8 mouse cellular contexts compared by ENCODE assay signal in genomic region chr2:33207069-33207468, GRCm38 (mm10). TPM values are rescaled to one million over a fixed set of nuclear protein-coding genes. Genes with fewer than 3 reads are reported as not detected.
A peak's percentile ranks its signal among the peaks of the same experiment; 100 is the strongest.
DNase-seq lines count a peak whose midpoint lies in the region; ATAC-seq and TF ChIP-seq lines count a peak whose summit lies in the region.
"Had no signal": no experiment of that assay in that cellular context is flagged by ENCODE, and none has a peak within 500 bp of the region (broad histone marks: within the 10 kb centered on the region; RNA-seq: fewer than 3 reads in every experiment).

No protein-coding gene starts in this region.

- peaks cover 17% of the 10 kb centered on the region for H3K4me1 ChIP-seq in stomach, embryonic 14.5 days (ENCODE audit: control insufficient read depth, insufficient read depth, low read length)
- H3K4me1 ChIP-seq in stomach, postnatal 0 days (replicated peaks; ENCODE audit: control insufficient read depth, insufficient read depth), result 0 out of 2 replicates have a peak, but pooled peaks cover 4% of the 10 kb centered on the region
- peaks cover 67% of the 10 kb centered on the region for H3K4me1 ChIP-seq in heart, embryonic 13.5 days
- peaks cover 23% of the 10 kb centered on the region for H3K4me1 ChIP-seq in kidney, adult 2 months (ENCODE audit: control insufficient read depth, insufficient read depth, low read length)
- peaks cover 37% of the 10 kb centered on the region for H3K4me1 ChIP-seq in stomach, embryonic 15.5 days
- H3K4me1 ChIP-seq in liver, postnatal 0 days (ENCODE audit: insufficient read depth), result peaks cover 13% of the 10 kb centered on the region

- TF ChIP-seq CTCF in stomach, postnatal 0 days (IDR thresholded peaks at IDR 0.05; ENCODE audit: low read depth), result no peak
- TF ChIP-seq CTCF in kidney, adult 2 months (conservative IDR thresholded peaks at IDR 0.05; ENCODE audit: insufficient read depth, insufficient read length, low read depth, low read length), result no peak
- TF ChIP-seq CTCF in liver, postnatal 0 days (IDR thresholded peaks at IDR 0.05; ENCODE audit: low read depth), result no peak

- H3K4me3 ChIP-seq in stomach, embryonic 14.5 days (ENCODE audit: low read depth, low read length), result no peak overlapping the region
- H3K4me3 ChIP-seq in stomach, postnatal 0 days (ENCODE audit: low read depth, low read length), result no peak overlapping the region
- no peak overlapping the region for H3K4me3 ChIP-seq in heart, embryonic 13.5 days
- H3K4me3 ChIP-seq in kidney, adult 2 months (ENCODE audit: insufficient read depth, low read depth, low read length), result no peak overlapping the region
- H3K4me3 ChIP-seq in stomach, embryonic 15.5 days (replicated peaks), result no peak overlapping the region
- no peak overlapping the region for H3K4me3 ChIP-seq in liver, postnatal 0 days (ENCODE audit: low read depth, low read length)

- H3K27ac ChIP-seq in stomach, embryonic 14.5 days (ENCODE audit: low read length), result peak overlapping the region; percentile 39; the same call in 1 of the 2 replicates
- H3K27ac ChIP-seq in stomach, postnatal 0 days (replicated peaks), result no peak overlapping the region
- H3K27ac ChIP-seq in heart, embryonic 13.5 days (replicated peaks), result peak overlapping the region; percentile 68
- no peak overlapping the region for H3K27ac ChIP-seq in kidney, adult 2 months (ENCODE audit: insufficient read depth, low read depth, low read length)
- peak overlapping the region; percentile 49; the same call in 1 of the 2 replicates for H3K27ac ChIP-seq in stomach, embryonic 15.5 days
- no peak overlapping the region for H3K27ac ChIP-seq in liver, postnatal 0 days (ENCODE audit: low read depth)

- H3K36me3 ChIP-seq in stomach, embryonic 14.5 days (ENCODE audit: control insufficient read depth, insufficient read depth, low read length), result no peaks in the 10 kb centered on the region
- no peaks in the 10 kb centered on the region for H3K36me3 ChIP-seq in stomach, postnatal 0 days (ENCODE audit: control insufficient read depth, insufficient read depth, low read length)
- H3K36me3 ChIP-seq in heart, embryonic 13.5 days, result no peaks in the 10 kb centered on the region
- H3K36me3 ChIP-seq in kidney, adult 2 months (ENCODE audit: control insufficient read depth, insufficient read depth, low read length), result no peaks in the 10 kb centered on the region
- H3K36me3 ChIP-seq in stomach, embryonic 15.5 days, result no peaks in the 10 kb centered on the region
- no peaks in the 10 kb centered on the region for H3K36me3 ChIP-seq in liver, postnatal 0 days (replicated peaks; ENCODE audit: insufficient read depth, low read length)

- no peak for TF ChIP-seq EP300 in stomach, postnatal 0 days (optimal IDR thresholded peaks at IDR 0.05)
- no peak for TF ChIP-seq EP300 in liver, postnatal 0 days (IDR thresholded peaks at IDR 0.05; ENCODE audit: low read depth)

- no peak overlapping the region for H3K9ac ChIP-seq in stomach, embryonic 14.5 days (replicated peaks; ENCODE audit: low read depth, low read length)
- H3K9ac ChIP-seq in stomach, postnatal 0 days (ENCODE audit: low read length), result no peak overlapping the region
- peak overlapping the region; percentile 55 for H3K9ac ChIP-seq in heart, embryonic 13.5 days
- no peak overlapping the region for H3K9ac ChIP-seq in stomach, embryonic 15.5 days
- H3K9ac ChIP-seq in liver, postnatal 0 days (replicated peaks), result no peak overlapping the region

- 30% methylated on average over 4 of the region's 4 CpGs for WGBS in stomach, embryonic 14.5 days
- WGBS in stomach, postnatal 0 days, result 22% methylated on average over 4 of the region's 4 CpGs
- 16% methylated on average over 4 of the region's 4 CpGs for WGBS in heart, embryonic 13.5 days
- 30% methylated on average over 4 of the region's 4 CpGs for WGBS in kidney, adult 2 months
- 33% methylated on average over 4 of the region's 4 CpGs for WGBS in stomach, embryonic 15.5 days
- 58% methylated on average over 4 of the region's 4 CpGs for WGBS in liver, postnatal 0 days (ENCODE audit: insufficient replicate concordance)

- ATAC-seq in stomach, embryonic 14.5 days (ENCODE audit: insufficient number of reproducible peaks, insufficient read depth, low FRiP score, low read depth), result no peak
- no peak for ATAC-seq in stomach, postnatal 0 days (ENCODE audit: low FRiP score, low TSS enrichment)
- no peak for ATAC-seq in heart, embryonic 13.5 days (ENCODE audit: extremely low read depth, insufficient number of reproducible peaks, low FRiP score, low TSS enrichment)
- no peak for ATAC-seq in stomach, embryonic 15.5 days (ENCODE audit: insufficient read depth, low FRiP score, low read depth)
- no peak for ATAC-seq in liver, postnatal 0 days
- ATAC-seq in granulocyte monocyte progenitor cell, adult 5-6 weeks (replicated peaks; ENCODE audit: poor library complexity, severe bottlenecking), result no peak
- ATAC-seq: midbrain, embryonic 16.5 days had no signal

- H3K27me3 ChIP-seq in stomach, embryonic 14.5 days (ENCODE audit: control insufficient read depth, insufficient read depth, low read length), result no peaks in the 10 kb centered on the region
- H3K27me3 ChIP-seq in stomach, postnatal 0 days (ENCODE audit: control insufficient read depth, insufficient read depth, low read length), result no peaks in the 10 kb centered on the region
- H3K27me3 ChIP-seq in heart, embryonic 13.5 days (replicated peaks), result no peaks in the 10 kb centered on the region
- no peaks in the 10 kb centered on the region for H3K27me3 ChIP-seq in kidney, adult 2 months (replicated peaks; ENCODE audit: control insufficient read depth, insufficient read depth, low read length)
- H3K27me3 ChIP-seq in stomach, embryonic 15.5 days (replicated peaks), result no peaks in the 10 kb centered on the region
- H3K27me3 ChIP-seq in liver, postnatal 0 days (ENCODE audit: insufficient read depth, low read length), result no peaks in the 10 kb centered on the region

- no peaks in the 10 kb centered on the region for H3K9me3 ChIP-seq in stomach, embryonic 14.5 days (ENCODE audit: control insufficient read depth, low read depth, low read length)
- H3K9me3 ChIP-seq in stomach, postnatal 0 days (ENCODE audit: control insufficient read depth, low read length), result no peaks in the 10 kb centered on the region
- no peaks in the 10 kb centered on the region for H3K9me3 ChIP-seq in heart, embryonic 13.5 days
- no peaks in the 10 kb centered on the region for H3K9me3 ChIP-seq in stomach, embryonic 15.5 days
- H3K9me3 ChIP-seq in liver, postnatal 0 days (ENCODE audit: low read length), result no peaks in the 10 kb centered on the region

- no peak for TF ChIP-seq POLR2A in kidney, adult 2 months (IDR thresholded peaks at IDR 0.05; ENCODE audit: low read depth, low read length)

- no peak for DNase-seq in stomach, postnatal 0 days (ENCODE audit: low spot score)
- DNase-seq in kidney, adult 2 months, result peak; percentile 81
- DNase-seq in liver, postnatal 0 days, result no peak

- H3K4me2 ChIP-seq in stomach, embryonic 14.5 days (replicated peaks; ENCODE audit: low read depth, low read length), result no peak overlapping the region
- no peak overlapping the region for H3K4me2 ChIP-seq in stomach, postnatal 0 days (replicated peaks; ENCODE audit: low read depth)
- H3K4me2 ChIP-seq in heart, embryonic 13.5 days, result no peak overlapping the region
- H3K4me2 ChIP-seq in stomach, embryonic 15.5 days, result no peak overlapping the region
- H3K4me2 ChIP-seq in liver, postnatal 0 days (ENCODE audit: low read depth, low read length), result no peak overlapping the region

RNA-seq across cellular contexts. Expression of gene Angptl2, which starts 8.8 kb away (rescaled TPM):
- polyA plus RNA-seq in stomach, embryonic 14.5 days (2014; fragmentation: Nextera tagmentation; extraction: Ambion mirVana), result 39.7 and 45.2 TPM in 2 replicates
- 35.3 and 37.3 TPM in 2 replicates for polyA plus RNA-seq in stomach, postnatal 0 days (2015; fragmentation: Nextera tagmentation; extraction: Ambion mirVana)
- 55.4 and 59.0 TPM in 2 replicates for polyA plus RNA-seq in heart, embryonic 13.5 days (2015; fragmentation: Nextera tagmentation; extraction: Ambion mirVana)
- polyA plus RNA-seq in kidney, adult 2 months (2012; rRNA removed), result 90.1 and 93.0 TPM in 2 replicates
- polyA plus RNA-seq in stomach, embryonic 15.5 days (2015; fragmentation: Nextera tagmentation; extraction: Ambion mirVana), result 44.8 and 45.2 TPM in 2 replicates
- polyA plus RNA-seq in liver, postnatal 0 days (2015; fragmentation: Nextera tagmentation; extraction: Ambion mirVana), result 3.8 and 4.4 TPM in 2 replicates
- 0.92 and 1.6 TPM in 2 replicates for total RNA-seq in granulocyte monocyte progenitor cell, adult 5-6 weeks (2014; fragmentation: Nextera tagmentation)
- 1.3 TPM in 2 replicates for total RNA-seq in granulocyte monocyte progenitor cell, adult 5-6 weeks (2017)

Comparison
In these comparisons a context has a peak if more than half of its experiments do, and no peak if none do; other contexts are left out.
1. H3K27ac ChIP-seq: peak in stomach, embryonic 14.5 days (single experiment), heart, embryonic 13.5 days (single experiment) and stomach, embryonic 15.5 days (single experiment); none in stomach, postnatal 0 days (single experiment), kidney, adult 2 months (single experiment) and liver, postnatal 0 days (single experiment).